Mouse (Mus musculus): ENCODE results near the gene Atl3.

Atl3 gene

GRCm38 (mm10) chr19:7557844-7558243 lies 64.0 kb downstream of the Atl3 start:
- in situ Hi-C loops (cut with MboI, MseI): loop anchor here (10.0 kb wide), 1 partner anchor 697 kb away; no protein-coding TSS in a partner anchor

- in situ Hi-C loops (cut with MboI, MseI): loop anchor here (10.0 kb wide), 1 partner anchor 696 kb away; no protein-coding TSS in a partner anchor
Observed at GRCm38 (mm10) chr19:7558675-7559074, 64.8 kb downstream of the Atl3 start.

GRCm38 (mm10) chr19:7559986-7560385 lies 66.1 kb downstream of the Atl3 start:
- in situ Hi-C loops (cut with MboI, MseI): loop anchor here (10.0 kb wide), 1 partner anchor 695 kb away; no protein-coding TSS in a partner anchor

- in situ Hi-C loops (cut with MboI, MseI): no loop called here
Observed at GRCm38 (mm10) chr19:7561456-7561855, 67.6 kb downstream of the Atl3 start.

- in situ Hi-C loops (cut with MboI, MseI): no loop called here
Observed at GRCm38 (mm10) chr19:7562601-7563129, 68.8 kb downstream of the Atl3 start.

GRCm38 (mm10) chr19:7563676-7564075 lies 69.8 kb downstream of the Atl3 start:
- in situ Hi-C loops (cut with MboI, MseI): no loop called here

GRCm38 (mm10) chr19:7564457-7564856 lies 70.6 kb downstream of the Atl3 start:
- in situ Hi-C loops (cut with MboI, MseI): no loop called here

- in situ Hi-C loops (cut with MboI, MseI): no loop called here
Observed at GRCm38 (mm10) chr19:7566826-7567225, 73.0 kb downstream of the Atl3 start.

GRCm38 (mm10) chr19:7568364-7568763 lies 74.5 kb downstream of the Atl3 start:
- in situ Hi-C loops (cut with MboI, MseI): no loop called here

- in situ Hi-C loops (cut with MboI, MseI): no loop called here
Observed at GRCm38 (mm10) chr19:7569650-7570049, 75.8 kb downstream of the Atl3 start.

GRCm38 (mm10) chr19:7576180-7576579 lies 82.3 kb downstream of the Atl3 start:
- in situ Hi-C loops (cut with MboI, MseI): no loop called here

GRCm38 (mm10) chr19:7577710-7578109 lies 83.9 kb downstream of the Atl3 start:
- in situ Hi-C loops (cut with MboI, MseI): no loop called here

GRCm38 (mm10) chr19:7581042-7581441 lies 87.2 kb downstream of the Atl3 start:
- in situ Hi-C loops (cut with MboI, MseI): no loop called here

- in situ Hi-C loops (cut with MboI, MseI): no loop called here
Observed at GRCm38 (mm10) chr19:7583101-7583500, 89.3 kb downstream of the Atl3 start.

GRCm38 (mm10) chr19:7583599-7583998 lies 89.8 kb downstream of the Atl3 start:
- in situ Hi-C loops (cut with MboI, MseI): no loop called here

- in situ Hi-C loops (cut with MboI, MseI): no loop called here
Observed at GRCm38 (mm10) chr19:7585279-7585678, 91.4 kb downstream of the Atl3 start.

- in situ Hi-C loops (cut with MboI, MseI): no loop called here
Observed at GRCm38 (mm10) chr19:7585764-7586163, 91.9 kb downstream of the Atl3 start.

Data from regulatory T cell (primary cell).